Mouse (Mus musculus) spleen, adult 18-20 months (tissue): ENCODE data around the gene Sctr.

Experiments
- DNase-seq, 2 experiments: peaks; one replicate each; pipeline ENCODE4 v3.0.0; 2022; ENCODE audit warnings: mixed read lengths in 2 of 2

Gene Sctr

DNA sequence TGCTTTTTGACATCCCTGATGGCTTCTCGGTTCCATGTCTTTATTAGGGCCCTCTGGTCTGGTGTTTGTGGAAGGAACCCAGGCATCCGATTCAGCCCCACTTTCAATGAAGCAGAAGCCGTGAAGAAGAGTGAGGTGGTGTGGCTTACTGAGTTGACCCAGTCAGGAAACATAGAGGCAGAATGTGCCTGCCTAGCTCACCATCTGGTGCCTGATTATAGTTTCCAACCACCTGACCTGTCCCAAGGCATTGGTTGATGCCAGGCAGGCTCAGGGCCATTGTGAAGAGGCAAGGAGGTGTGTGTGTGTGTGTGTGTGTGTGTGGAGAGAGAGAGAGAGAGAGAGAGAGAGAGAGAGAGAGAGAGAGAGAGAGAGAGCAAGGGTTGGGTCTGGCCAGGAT, 23.8 kb downstream of the Sctr start:
- no peak for DNase-seq

DNA sequence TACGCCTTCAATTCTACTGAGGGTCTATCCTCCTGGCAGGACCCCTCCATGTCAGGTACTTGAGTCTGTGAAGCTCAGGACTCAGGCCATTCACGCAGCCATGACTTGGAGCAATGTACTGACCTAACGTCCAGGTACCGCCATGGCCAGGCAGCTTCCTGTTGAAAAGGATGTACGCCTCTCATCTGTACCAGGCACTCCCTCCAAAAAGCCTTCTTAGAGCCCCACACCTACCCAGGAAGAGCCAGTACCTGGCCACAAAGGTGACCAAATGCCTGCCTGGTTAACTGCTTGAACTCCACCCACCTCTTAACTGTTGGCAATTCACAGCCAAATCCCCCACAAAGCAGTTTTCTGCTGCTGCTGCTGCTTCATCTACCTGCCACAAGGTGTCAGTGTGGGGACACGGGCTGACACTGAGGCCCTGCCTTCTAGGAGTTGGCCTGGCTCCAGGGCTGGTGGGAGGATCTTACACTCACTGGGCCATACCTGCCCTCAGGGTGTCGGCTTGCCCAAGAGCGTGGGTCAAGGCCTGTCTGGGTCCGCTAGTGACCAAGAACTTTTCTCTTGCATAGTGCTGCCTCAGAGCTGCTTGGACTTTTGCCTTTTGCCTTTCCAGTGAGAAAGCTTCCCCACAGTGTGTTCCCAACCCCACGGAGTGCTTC, 26.2 kb downstream of the Sctr start:
- peak; percentile 25 to 46 for DNase-seq

DNA sequence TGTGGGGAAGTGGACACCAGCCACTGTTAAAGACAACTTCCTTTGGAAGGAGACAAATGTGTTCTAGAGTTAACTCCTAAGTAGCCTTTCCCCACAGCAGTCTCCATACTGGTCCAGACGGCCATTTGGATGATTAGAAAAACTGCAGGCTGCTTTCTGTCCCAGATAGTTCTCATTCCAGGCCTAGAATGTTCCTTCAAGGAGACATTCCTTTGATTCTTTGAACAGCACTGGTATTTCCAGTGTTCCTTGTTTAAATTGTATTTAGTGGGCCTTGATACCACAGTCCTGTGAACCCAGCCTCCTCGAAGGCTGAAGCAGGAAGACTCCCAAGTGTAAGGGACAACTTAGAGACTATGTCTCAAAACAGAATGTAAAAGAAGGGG, 26.8 kb downstream of the Sctr start:
- DNase-seq: no peak

DNA sequence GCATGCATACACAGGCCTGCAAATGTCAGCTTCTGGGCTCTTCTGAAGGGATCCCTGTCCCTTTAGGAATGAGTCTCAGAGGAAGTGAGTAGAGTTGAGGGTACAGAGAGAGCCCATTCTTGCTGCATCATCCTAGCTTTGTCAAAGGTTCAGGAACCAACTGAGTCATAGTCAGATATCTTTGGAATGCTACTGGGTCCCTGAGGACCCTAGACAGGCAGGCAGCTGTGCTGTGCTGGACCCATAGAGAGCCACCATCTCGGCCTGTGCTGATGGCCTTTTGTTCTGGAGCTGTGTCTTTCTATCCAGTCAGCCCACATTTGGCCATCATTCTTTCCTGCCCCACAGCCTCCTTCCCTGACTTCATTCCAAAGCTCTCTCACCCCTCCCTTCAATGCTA, 28.1 kb downstream of the Sctr start:
- no peak for DNase-seq

DNA sequence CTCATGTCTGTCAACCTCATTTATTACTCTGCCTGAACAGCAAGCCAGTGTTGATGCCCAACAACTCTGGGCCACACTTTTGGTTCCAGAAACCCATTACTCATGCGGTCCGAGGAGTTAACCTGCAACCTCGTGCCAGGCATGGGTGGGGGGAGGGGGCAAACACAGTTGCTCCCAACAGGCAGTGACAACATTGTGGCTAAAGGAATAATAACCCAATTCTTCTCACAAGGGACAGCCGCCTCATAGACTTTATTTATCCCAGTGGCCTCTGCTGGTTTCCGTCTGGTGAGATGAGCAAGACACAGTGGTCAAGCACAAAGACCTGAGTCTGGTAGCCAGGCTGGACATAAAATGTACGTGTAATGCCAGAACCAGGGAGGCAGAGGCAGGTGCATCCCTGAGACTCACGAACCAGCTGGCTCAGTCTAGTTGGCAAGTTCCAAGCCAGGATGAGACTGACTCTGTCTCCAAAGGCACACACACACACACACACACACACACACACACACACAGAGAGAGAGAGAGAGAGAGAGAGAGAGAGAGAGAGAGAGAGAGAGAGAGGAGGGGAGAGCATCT, 28.9 kb downstream of the Sctr start:
- no peak for DNase-seq

DNA sequence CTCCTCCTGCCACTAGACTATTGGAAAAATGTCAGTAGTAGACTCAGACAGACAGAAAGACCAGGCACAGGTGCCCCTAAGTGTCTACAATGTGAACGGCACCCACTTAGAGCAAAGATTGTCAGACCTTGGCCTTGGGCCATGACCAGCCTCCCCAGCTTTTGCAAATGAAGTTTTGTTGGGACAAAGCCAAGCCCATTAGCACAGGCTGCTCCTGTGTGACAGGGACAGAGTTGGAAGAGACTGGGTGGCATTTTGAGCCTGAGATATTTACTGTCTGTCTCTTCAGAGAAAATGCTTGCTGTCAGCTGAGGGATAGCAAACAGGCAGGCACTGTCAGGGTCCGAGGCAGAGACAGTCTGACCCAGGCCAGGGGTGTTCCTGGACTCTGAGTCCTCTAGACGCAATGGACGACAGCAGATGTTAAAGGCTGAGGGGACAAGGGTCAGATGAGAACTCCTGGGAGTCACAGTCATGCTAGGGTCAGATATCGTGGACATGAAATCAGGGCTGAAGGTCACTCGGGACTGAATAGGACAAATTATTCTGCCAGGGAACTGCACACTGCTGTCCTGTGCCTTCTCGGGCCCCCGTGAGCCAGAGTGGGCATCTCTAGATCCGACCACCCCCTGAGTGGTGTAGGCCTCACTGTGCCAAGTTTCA, 30.5 kb downstream of the Sctr start:
- DNase-seq: no peak

DNA sequence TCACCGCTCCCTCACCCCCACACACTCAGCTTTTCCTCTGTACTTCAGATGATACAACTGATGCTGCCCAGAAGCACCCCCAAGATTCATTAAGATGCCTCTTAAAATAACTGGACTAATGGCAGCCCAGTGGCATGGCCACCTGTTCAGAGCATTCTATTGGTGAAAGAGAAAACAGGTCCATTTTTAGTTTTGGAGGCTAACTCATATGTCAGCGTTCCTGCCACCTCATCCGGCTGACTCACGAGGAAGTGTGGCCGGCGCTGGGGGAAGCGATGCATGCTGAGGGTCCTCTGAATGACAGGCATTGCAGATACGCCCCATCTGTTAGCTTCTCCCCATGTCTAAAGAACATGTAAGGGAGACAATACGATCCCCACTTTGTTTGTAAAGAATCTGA, 31.9 kb downstream of the Sctr start:
- no peak for DNase-seq

DNA sequence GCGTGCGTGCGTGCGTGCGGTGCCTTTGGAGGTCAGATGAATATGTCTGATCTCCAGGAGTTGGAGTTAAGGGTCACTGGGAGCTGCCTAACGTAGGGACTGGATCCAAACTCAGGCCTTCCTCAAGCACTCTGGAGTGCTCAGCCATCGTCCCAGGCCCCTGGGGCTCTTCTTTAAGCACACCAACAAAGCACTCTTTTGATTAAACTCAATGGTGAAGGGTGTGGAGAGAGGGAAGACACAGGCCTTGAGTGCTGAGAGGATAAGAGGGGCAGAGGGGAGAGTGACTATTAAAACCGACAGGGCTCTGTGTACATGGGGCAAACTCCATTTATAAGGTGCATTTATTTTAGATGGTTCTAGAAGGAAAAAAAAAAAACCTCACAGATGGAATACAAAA, 35.7 kb downstream of the Sctr start:
- no peak for DNase-seq

DNA sequence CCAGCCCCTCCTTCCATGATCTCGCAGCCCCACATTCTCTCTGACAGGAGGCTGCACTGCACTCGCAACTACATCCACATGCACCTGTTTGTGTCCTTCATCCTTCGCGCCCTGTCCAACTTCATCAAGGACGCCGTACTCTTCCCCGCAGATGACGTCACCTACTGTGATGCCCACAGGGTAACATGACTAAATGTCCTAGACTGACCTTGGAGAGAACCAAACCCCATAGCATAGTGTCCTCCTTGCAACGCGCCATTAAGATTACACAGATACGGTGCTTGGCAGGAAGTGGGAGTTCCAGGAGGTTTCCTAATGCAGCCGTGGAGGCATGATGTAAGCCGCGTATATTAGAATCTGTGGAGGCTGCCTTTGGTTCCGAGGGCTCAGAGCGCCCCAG, 37.9 kb downstream of the Sctr start:
- DNase-seq: no peak

DNA sequence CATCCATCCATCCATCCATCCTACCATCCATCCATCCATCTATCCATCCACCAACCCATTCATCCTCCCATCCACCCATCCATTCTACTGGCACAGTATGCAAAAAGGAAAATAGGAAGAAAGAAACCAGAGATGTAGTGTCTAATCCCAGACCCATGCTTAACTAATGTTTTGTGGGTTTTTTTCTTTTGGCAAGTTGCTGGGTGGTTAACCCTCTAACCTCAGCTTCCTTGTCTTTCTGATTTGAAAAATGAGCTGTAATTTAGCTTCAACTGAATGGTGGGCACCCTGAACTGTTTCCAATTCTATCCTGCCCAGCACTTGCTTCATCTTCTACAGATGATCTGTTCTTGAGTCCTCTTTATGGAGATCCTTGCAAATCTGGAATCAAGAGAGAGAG, 40.6 kb downstream of the Sctr start:
- DNase-seq: no peak

DNA sequence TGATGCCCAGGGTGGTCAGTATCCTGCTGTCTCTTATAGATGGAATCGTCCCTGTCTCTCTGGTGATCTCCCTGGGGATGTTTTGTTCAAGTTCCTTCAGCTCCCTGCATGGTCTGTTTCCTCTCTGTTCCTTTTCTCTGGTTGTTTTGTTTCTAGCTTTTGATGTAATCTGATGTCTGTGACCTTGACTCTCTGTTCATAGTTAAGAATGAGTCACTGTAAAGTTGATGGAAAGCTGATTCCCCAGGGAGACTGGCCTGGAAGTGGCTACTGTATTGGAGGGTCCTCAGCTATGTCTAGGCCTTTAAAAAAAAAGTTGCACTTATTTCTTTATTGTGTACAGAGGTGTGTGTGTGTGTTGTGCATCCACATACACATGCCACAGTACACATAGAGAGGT, 44.4 kb downstream of the Sctr start:
- DNase-seq: no peak

DNA sequence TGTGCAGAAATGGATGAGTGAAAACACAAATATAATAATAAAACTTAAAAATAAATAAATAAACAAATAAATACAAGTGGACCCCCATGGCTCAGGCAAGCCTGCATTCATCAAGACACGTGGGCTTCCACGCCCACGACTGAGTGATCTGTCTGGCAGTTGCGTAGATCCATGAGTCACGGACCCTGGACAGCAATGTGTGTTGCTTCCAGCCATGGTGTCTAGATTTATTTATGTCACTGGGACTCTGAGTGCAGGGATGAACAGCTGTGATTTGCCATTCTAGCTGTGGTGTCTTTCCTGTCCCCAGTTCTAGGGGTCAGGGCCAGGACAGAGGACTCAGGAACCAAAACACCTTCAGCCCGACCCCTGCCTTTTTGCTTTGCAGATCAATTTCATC, 48.3 kb downstream of the Sctr start:
- no peak for DNase-seq

DNA sequence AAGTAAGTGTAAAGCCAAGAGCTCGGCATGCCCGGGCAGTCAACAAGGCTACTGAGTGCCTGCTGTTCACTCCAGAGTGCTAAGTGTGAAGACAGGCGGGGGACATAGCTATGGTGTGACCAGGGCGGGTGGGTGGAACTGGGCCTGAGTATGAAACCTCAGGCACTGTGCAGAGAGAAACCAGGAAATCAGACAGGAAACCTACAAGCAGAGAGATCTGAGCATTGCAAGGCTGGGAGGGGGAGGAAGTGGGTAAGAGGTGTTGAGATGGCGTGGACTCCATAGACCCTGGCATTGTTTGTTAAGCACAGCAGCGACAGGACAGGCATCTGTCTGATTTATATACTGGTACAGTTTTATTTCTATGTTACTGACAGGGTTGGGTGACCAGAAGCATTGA, 48.8 kb downstream of the Sctr start:
- DNase-seq: no peak

DNA sequence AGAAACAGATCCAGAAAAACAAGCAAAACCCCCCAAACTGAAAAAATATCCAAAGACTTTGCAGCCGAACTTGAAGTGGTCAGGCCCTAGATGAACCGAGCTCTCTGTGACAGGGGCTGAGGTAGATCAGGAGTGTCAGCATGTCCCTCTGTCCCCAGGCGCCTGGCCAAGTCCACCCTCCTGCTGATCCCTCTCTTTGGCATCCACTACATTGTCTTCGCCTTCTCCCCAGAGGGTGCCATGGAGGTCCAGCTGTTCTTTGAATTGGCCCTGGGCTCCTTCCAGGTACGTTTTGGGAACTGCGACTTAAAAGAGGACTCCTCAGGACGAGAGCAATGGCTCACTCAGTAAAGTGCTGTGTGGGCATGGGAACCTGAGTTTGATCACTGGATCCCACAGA, 49.5 kb downstream of the Sctr start:
- no peak for DNase-seq

DNA sequence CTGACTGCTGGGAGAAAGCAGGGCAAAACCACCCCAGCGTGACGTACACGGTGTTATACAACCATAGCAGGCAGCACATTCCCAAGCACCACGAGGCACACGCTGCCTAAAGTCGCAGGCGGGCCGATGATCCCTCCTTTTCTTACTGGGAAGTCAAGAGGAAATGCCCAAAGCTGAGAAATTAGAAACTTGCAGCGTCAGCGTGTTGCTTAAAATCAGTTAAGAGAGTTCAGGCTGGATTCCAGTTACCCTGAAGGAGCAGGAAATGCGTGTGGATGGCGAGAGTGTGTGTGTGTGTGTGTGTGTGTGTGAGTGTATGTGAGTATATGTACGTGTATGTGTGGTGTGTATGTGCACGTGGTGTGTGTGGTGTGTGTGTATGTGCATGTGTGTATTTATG, 50.4 kb downstream of the Sctr start:
- DNase-seq: no peak

DNA sequence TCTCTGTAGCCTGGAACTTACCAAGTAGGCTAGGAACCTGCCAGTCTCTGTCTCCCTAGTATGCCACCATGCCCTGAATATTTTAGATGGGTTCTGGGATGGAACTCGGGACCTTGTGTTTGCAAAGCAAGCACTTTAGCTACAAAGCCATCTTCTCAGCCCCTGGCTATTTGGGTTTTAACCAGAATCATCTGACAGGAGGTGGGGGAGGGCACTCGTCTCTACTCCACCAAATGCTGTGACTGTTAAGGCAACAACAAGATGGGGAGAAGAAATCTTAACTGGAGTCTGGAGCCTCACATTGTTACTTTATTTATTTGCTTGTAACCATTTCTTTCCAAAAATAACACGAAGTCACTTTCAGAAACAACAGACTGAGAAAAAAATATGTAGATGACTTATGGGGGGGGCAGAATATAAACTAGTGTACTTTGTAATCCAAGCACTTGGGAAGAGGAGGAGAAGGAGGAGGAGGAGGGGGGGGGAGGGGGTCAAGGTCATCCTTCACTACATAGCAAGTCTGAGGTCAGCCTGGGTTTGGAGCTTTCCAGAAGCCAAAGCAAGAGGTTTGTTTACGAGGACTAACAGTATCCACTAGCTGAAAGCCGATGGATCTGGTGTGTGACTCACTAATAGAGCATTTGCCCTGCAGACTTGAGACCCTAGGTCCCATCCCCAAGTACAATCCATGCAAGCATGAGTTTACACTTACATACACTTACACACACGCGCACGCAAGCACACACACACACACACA, 51.2 kb downstream of the Sctr start:
- DNase-seq: no peak

DNA sequence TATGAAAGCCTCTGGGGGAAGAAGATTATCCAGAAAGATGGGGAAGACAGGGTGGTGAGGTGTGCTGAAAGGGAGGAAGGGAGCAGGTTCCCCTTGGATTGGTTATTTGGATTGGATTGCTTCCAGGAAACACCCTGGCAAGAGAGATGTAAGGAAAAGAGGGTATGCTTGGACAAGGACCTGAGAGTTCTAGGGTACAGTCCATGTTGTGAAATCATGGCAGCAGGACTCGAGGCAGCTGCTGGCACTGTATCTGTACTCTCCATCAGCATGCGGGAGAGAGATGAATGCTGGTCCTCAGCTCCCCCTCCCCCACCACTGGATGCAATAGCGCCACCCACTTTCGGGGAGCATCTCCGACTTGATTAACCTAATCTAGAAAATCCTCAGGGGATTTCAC, 54.0 kb downstream of the Sctr start:
- DNase-seq: no peak

DNA sequence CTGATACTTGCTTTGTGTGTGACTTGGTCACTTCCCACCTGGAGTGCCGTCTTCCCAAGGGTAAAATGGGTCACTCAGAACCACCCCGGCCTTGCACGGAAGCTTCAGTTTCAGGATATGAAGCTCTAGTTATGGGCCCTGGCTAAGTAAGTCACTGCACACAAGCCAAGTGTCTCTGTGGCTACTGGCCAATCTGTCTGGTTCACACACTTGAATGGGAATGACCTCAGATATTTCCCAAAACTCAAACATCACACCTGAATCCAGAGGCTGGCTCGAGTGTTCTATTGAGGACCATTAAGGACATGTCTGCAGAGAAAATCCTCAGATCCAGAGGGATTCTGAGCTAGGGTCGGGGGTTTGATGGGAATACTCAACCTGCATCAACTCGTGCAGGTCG, 55.5 kb downstream of the Sctr start:
- no peak for DNase-seq

DNA sequence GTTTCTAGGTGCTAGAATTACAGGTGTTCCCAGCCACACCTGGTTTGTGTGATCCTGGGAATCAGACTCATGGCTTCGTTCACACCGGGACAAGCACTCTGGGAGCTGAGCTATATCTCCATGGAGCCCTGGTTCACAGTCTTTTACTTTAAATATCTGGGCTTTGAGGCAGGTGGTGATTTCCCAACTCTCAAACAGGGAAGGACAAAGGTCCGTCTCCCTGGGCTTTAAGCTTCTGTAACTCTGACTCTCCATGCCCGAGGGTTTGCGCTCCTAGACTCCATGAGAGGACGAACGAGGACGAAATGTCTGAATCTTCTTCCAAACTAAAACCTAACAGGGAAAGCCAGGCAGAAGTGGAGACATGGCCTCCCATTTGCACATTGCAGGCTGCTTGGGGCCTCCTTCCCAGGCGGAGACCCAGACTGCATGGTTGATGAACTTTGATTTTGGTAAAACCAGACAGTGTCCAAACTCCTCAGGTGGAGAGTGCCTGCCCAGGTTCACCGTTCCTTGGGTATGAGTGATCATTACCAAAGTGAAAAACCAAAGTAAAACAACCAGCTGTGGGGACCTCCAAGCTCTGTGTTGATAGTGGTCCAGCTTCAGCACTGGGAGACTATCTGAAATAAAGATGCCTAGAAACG, 57.5 kb downstream of the Sctr start:
- no peak for DNase-seq

DNA sequence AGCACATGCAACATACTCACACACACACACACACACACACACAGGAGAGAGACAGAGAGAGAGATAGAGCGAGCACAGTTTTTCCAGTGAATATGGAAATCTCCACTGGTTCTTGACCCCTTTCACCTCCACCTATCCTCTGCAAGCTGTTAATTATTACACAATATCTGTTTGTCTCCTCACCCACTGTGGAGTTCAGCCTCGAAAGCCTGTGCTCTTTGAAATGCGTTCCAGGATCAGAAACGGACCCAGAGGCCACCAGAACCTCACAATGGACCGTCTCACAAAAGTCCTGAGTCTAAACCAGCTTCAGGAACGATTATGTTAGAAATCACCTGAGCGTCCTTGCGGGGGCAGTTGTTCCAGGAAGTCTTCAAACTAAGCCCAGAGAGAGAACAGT, 59.5 kb downstream of the Sctr start:
- DNase-seq: no peak

DNA sequence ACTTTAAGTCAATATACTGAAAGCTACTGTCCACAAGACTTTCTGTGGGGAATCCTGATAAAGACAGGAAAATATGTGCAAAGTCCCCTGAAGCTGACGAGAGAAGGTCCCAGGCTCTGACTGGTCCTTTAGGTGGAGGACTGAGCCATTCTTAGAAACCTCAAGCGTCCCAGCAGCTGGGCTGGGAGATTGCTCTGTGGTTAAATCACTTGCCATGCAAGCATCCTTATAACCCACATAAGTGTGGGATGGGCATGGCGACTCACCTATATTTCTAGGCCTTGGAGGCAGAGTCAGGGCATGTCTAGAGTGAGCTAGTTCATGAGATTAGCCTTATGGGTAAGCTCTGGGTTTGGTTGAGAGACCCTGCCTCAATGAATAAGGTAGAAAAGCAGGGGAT, 59.9 kb downstream of the Sctr start:
- DNase-seq: no peak

DNA sequence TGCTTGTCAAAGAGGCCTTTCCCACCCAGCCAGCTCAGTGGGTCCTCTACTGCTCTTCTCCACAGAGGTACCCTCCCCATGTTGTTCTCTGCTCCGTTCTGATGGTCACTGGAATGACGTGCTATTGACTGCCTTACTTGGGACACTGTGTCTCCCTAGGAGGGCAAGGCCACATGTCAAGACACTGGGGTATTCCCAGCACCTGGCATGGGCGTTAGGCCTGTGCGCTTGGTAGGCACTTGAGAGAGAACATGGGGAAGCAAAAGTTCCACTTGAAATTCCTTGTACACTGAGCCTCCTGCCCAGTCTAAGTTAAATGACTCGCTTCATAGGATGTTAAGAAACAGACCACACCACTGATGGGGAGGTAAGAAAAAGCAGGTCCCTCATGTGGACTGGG, 62.4 kb downstream of the Sctr start:
- no peak for DNase-seq

DNA sequence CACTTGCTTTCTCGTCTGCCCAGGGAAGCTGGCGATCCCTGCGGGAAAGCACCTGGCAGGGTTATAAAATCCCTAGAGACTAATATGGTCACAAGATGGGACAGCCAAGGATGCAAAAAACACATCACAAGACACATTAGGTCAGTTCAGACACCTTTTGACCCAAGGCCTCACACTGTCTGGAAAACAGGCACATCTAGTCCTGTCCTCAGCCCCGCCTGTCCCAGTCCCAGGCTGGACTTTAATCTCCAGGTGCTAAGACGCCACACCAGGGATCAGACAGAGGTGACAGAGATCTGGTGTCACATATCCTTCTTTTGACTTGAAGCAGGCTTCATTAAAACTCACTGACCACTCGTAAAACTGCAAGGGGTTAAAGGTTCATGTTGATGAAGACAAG, 63.5 kb downstream of the Sctr start:
- DNase-seq: no peak

DNA sequence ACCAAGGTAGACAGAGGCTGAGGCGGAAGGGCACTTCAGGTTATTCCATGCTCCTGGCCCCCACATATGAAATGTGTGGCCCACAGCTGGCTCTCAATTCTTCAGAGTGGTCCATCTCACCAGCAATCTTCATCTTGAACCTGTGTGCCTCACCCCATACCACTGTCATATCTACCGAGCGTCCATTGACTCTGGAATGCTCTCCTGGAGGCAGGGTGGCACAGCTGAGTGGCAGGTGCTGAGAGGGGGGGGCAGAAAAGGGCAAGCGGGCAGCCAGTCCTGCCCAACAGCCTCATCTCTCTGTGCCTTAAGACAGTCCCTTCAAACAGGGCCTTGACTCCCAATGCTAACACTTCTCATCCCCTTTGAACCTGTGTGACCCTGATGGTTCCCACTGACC, 64.4 kb downstream of the Sctr start:
- DNase-seq: no peak
